Mouse (Mus musculus) liver, embryonic 14.5 days (tissue): ENCODE data around the gene Sgsh. TPM values are rescaled to one million over a fixed set of nuclear protein-coding genes. Genes with fewer than 3 reads are reported as not detected.

Experiments
- ATAC-seq: fragments of 200-750 bp; cut with Nextera tagmentation; 2 replicates; pipeline ENCODE4 v1.8.0; 2017; ENCODE audit warnings: moderate number of reproducible peaks, mild to moderate bottlenecking, moderate library complexity; ENCODE audit not compliant: insufficient read depth
- DNase-seq, 3 experiments: peaks; one replicate each; pipeline ENCODE4 v3.0.0-alpha.2; 2012 to 2013; ENCODE audit warnings: low read depth in 3 of 3, low spot score in 3 of 3
- H3K27ac ChIP-seq: fragments of 300-500 bp; sonication (generic); 2 replicates; pipeline ENCODE4 v1.5.1; 2014; ENCODE audit warnings: moderate library complexity, mild to moderate bottlenecking, control low read depth, inconsistent platforms
- H3K27me3 ChIP-seq: fragments of 300-500 bp; sonication (generic); 2 replicates; pipeline ENCODE4 v1.6.1; 2014; ENCODE audit warnings: mild to moderate bottlenecking, low read length, moderate library complexity; ENCODE audit not compliant: control insufficient read depth, insufficient read depth
- H3K36me3 ChIP-seq: fragments of 300-500 bp; sonication (generic); replicated peaks from 2 replicates; pipeline ENCODE4 v1.6.1; 2014; ENCODE audit warnings: low read depth; ENCODE audit not compliant: control insufficient read depth, insufficient read depth
- H3K4me1 ChIP-seq, 2 experiments: fragments of 200-500 bp in 1 of 2; fragments of 300-500 bp in 1 of 2; sonication (generic) in 1 of 2; replicated peaks; 2 replicates each; pipeline ENCODE4 v1.6.1; 2012 to 2014; ENCODE audit warnings: antibody characterized with exemption in 1 of 2, inconsistent platforms in 1 of 2, low read length in 1 of 2; ENCODE audit not compliant: control insufficient read depth in 2 of 2, insufficient read depth in 2 of 2
- H3K4me2 ChIP-seq: fragments of 300-500 bp; sonication (generic); 2 replicates; pipeline ENCODE4 v1.6.1; 2014; ENCODE audit warnings: low read depth, mild to moderate bottlenecking, control low read depth, moderate library complexity
- H3K4me3 ChIP-seq, 2 experiments: fragments of 200-500 bp in 1 of 2; fragments of 300-500 bp in 1 of 2; sonication (generic) in 1 of 2; 2 replicates each; pipeline ENCODE4 v1.5.1; 2012 to 2014; ENCODE audit warnings: low read depth in 2 of 2, low read length in 2 of 2, mild to moderate bottlenecking in 2 of 2, control low read depth in 1 of 2, inconsistent platforms in 1 of 2, moderate library complexity in 1 of 2; ENCODE audit not compliant: insufficient read depth in 1 of 2
- H3K9ac ChIP-seq: fragments of 300-500 bp; sonication (generic); replicated peaks from 2 replicates; pipeline ENCODE4 v1.6.1; 2014; ENCODE audit warnings: mild to moderate bottlenecking, control low read depth, moderate library complexity
- H3K9me3 ChIP-seq: fragments of 300-500 bp; sonication (generic); 2 replicates; pipeline ENCODE4 v1.6.1; 2016; ENCODE audit warnings: low read length, mixed read lengths; ENCODE audit not compliant: control insufficient read depth
- CTCF ChIP-seq: IDR thresholded peaks from 2 replicates; pipeline ENCODE4 v1.5.1; 2016; ENCODE audit warnings: antibody characterized with exemption, low read depth, control low read depth
- EP300 ChIP-seq: IDR thresholded peaks from 2 replicates; pipeline ENCODE4 v1.6.1; 2016; ENCODE audit warnings: antibody characterized with exemption, low read depth
- WGBS: fragments of 180-500 bp; shearing (Covaris S2); extraction: QIAGEN DNeasy Blood & Tissue Kit; methylation state at CpG from one replicate; pipeline ENCODE4 v1.1.7; 2014; ENCODE audit not compliant: insufficient replicate concordance; 5-methylcytosine and 5-hydroxymethylcytosine counted together
- polyA plus RNA-seq, 2 experiments: library from polyadenylated mRNA; depleted of rRNA in 1 of 2; stranded (reverse) in 1 of 2; unstranded in 1 of 2; fragments of >200 nt; fragmentation: Nextera tagmentation in 1 of 2; extraction: Ambion mirVana in 1 of 2; gene quantifications; 2 replicates each; pipeline versions ENCODE4 v1.2.1 to v1.2.3; 2012 to 2014

Sgsh gene
- polyA plus RNA-seq (2012; rRNA removed) = 1.2 and 1.3 TPM in 2 replicates
- 1.3 and 2.2 TPM in 2 replicates for polyA plus RNA-seq (2014; fragmentation: Nextera tagmentation; extraction: Ambion mirVana)

GRCm38 (mm10) chr11:119355443-119356385, at the start of gene Sgsh, which contains the start of gene Slc26a11:
Sgsh (minus strand) TSS chr11:119355536.
Slc26a11 (plus strand) TSS chr11:119355557.
- no peaks in the 10 kb centered on the region for H3K27me3 ChIP-seq
- TF ChIP-seq EP300 (no peak), CTCF (no peak)
- peaks cover 9 to 14% of the 10 kb centered on the region in 2 experiments; a peak in 3 of 4 replicates for H3K4me1 ChIP-seq
- H3K9ac ChIP-seq = peak within 1 kb of the TSS; percentile 68
- no peaks in the 10 kb centered on the region for H3K36me3 ChIP-seq
- H3K4me3 ChIP-seq = peak within 1 kb of the TSS; percentile 57 to 77
- peak; percentile 83 for ATAC-seq
- H3K27ac ChIP-seq = peak within 1 kb of the TSS; percentile 37
- WGBS = 8% methylated on average over 39 of the region's 40 CpGs
- peak; percentile 39 to 51 (median 49) for DNase-seq
- H3K9me3 ChIP-seq = no peaks in the 10 kb centered on the region
- H3K4me2 ChIP-seq = peak within 1 kb of the TSS; percentile 89

- Histone ChIP-seq H3K4me2 (no peak overlapping the region), H3K27me3 (no peaks in the 10 kb centered on the region), H3K36me3 (no peaks in the 10 kb centered on the region), H3K4me1 (no peaks in the 10 kb centered on the region), H3K27ac (no peak overlapping the region), H3K9ac (no peak overlapping the region), H3K9me3 (no peaks in the 10 kb centered on the region), H3K4me3 (no peak overlapping the region)
- peak in 2 of 3 experiments; percentile 40 to 60 for DNase-seq
- 0 out of 2 replicates have a peak, but pooled peaks have one; percentile 6 for ATAC-seq
- WGBS = 53% methylated on average over 5 of the region's 5 CpGs
- TF ChIP-seq CTCF (peak; percentile 93), EP300 (no peak)
Observed at GRCm38 (mm10) chr11:119404627-119405026, 49.3 kb upstream of the Sgsh start.

GRCm38 (mm10) chr11:119402501-119403160, 47.3 kb upstream of the Sgsh start:
- Histone ChIP-seq H3K4me3 (no peak overlapping the region), H3K9me3 (no peaks in the 10 kb centered on the region), H3K36me3 (no peaks in the 10 kb centered on the region), H3K4me1 (no peaks in the 10 kb centered on the region), H3K4me2 (no peak overlapping the region), H3K27me3 (no peaks in the 10 kb centered on the region), H3K9ac (no peak overlapping the region), H3K27ac (no peak overlapping the region)
- DNase-seq = no peak
- no peak for ATAC-seq
- WGBS = 64% methylated on average over 11 of the region's 11 CpGs
- TF ChIP-seq CTCF (no peak), EP300 (no peak)

GRCm38 (mm10) chr11:119396461-119396860, 41.1 kb upstream of the Sgsh start:
- no peak for ATAC-seq
- peaks cover 14 to 18% of the 10 kb centered on the region in 2 experiments for H3K4me1 ChIP-seq
- no peak overlapping the region for H3K4me3 ChIP-seq
- no peak overlapping the region for H3K9ac ChIP-seq
- no peak for TF ChIP-seq CTCF
- TF ChIP-seq EP300 = no peak
- WGBS = 59% methylated on average over 7 of the region's 7 CpGs
- DNase-seq = no peak
- no peaks in the 10 kb centered on the region for H3K9me3 ChIP-seq
- no peaks in the 10 kb centered on the region for H3K27me3 ChIP-seq
- no peaks in the 10 kb centered on the region for H3K36me3 ChIP-seq
- H3K27ac ChIP-seq = no peak overlapping the region
- no peak overlapping the region for H3K4me2 ChIP-seq

- Histone ChIP-seq H3K9me3 (no peaks in the 10 kb centered on the region), H3K4me2 (no peak overlapping the region), H3K27me3 (no peaks in the 10 kb centered on the region), H3K36me3 (no peaks in the 10 kb centered on the region), H3K9ac (no peak overlapping the region), H3K4me1 (peaks cover 19 to 23% of the 10 kb centered on the region in 2 experiments), H3K4me3 (no peak overlapping the region), H3K27ac (no peak overlapping the region)
- no peak for ATAC-seq
- TF ChIP-seq CTCF (no peak), EP300 (no peak)
- no peak for DNase-seq
- WGBS = 61% methylated on average over 13 of the region's 13 CpGs
Observed at GRCm38 (mm10) chr11:119395931-119396330, 40.6 kb upstream of the Sgsh start.
